Mouse (Mus musculus): ENCODE data around the gene Shb.
"Not testable (repeated sequence)": the region's sequence is repeated elsewhere in the genome, so short reads cannot be mapped to it uniquely, and the experiment has no call there.

The Shb gene

GRCm38 (mm10) chr4:45392572-45392971 is 139.7 kb downstream of the Shb start:
- no peak for DNase-seq

GRCm38 (mm10) chr4:45392099-45392498 is 140.2 kb downstream of the Shb start:
- DNase-seq = no peak

GRCm38 (mm10) chr4:45387296-45387695 is 145.0 kb downstream of the Shb start:
- DNase-seq = not testable (repeated sequence)

- not testable (repeated sequence) for DNase-seq
These were observed 150.1 kb downstream of the Shb start for GRCm38 (mm10) chr4:45382133-45382532.

- DNase-seq = not testable (repeated sequence)
These were observed 151.2 kb downstream of the Shb start for GRCm38 (mm10) chr4:45380903-45381580.

GRCm38 (mm10) chr4:45376573-45376972 is 155.7 kb downstream of the Shb start:
- peak; percentile 19 for DNase-seq

GRCm38 (mm10) chr4:45374879-45375278 is 157.4 kb downstream of the Shb start:
- peak; percentile 55 for DNase-seq
